Mouse (Mus musculus): Measurements from ENCODE around the gene Vav3. TPM values are rescaled to one million over a fixed set of nuclear protein-coding genes. Genes with fewer than 3 reads are reported as not detected.
A peak's percentile ranks its signal among the peaks of the same experiment; 100 is the strongest.

The Vav3 gene
- total RNA-seq, 2 experiments from 2014 or later = 0.94 to 2.6 TPM

DNA sequence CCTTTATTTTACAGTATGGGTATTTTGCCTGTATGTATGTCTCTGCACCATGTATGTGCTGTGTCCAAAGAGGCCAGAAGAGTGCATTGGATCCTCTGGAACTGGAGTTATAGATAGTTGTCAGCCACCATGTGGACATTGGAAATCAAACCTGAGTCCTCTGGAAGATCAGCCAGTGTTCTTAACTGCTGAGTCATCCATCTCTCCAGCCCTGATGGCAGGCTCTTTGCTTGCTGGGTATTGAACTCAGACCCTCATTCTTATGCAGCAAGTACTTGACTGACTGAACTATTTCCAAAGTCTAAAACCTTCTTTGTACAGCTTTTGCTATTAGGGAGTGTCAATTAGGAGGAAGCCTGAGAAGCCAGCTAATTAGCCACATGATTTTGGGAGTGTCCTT lies 126.1 kb downstream of the Vav3 start:
- Histone ChIP-seq H3K4me3 (no peak overlapping the region), H3K27ac (no peak overlapping the region)
- intact Hi-C loops (cut with DNase I) = no loop called here
- no peak for TF ChIP-seq CTCF (IDR thresholded peaks at IDR 0.05)
- DNase-seq = no peak

DNA sequence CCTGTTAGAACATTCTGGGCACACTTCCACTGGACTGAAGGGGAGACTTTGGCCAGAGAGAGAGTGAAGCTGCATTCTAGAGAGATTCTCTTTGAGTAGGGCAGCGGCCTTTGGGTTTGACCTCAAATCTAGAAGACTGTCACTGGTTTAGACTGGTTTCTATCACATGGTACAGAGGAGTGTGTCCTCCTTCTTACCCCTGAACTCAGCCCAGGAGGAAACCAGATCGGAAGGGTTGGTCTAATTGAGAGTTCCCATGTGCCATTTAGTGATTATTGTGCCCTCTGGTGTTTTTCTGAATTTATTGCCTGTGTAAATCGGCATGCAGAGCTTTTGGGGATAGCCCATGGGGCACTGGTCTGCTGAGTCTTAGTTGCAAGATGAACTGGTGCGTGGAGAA lies 126.8 kb downstream of the Vav3 start:
- H3K4me3 ChIP-seq = no peak overlapping the region
- no peak for DNase-seq
- H3K27ac ChIP-seq = peak overlapping the region; percentile 20; the same call in 1 of the 2 replicates
- intact Hi-C loops (cut with DNase I) = no loop called here
- peak; percentile 39 for TF ChIP-seq CTCF (IDR thresholded peaks at IDR 0.05)

DNA sequence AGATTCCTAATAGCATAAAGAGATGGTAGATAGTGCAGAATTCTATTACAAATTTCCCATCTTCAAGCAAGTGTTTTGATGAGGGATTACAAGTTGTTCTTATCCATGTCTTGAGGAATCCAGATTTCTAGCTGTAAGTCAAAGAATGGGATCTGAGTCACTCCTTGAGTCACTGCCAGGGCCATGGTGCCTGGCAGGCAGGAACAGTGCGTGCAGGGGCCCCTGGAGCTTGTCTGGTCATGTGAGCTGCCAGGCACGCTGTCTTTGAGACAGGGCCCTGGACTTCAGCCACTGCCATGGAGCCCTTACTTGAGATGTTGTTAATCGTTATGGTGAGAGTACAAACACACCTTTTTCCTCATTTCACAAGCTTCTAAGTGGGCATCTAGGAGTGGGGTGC lies 129.0 kb downstream of the Vav3 start:
- TF ChIP-seq CTCF (IDR thresholded peaks at IDR 0.05) = no peak
- peak; percentile 55 for DNase-seq
- intact Hi-C loops (cut with DNase I) = no loop called here
- Histone ChIP-seq H3K27ac (no peak overlapping the region), H3K4me3 (no peak overlapping the region)

DNA sequence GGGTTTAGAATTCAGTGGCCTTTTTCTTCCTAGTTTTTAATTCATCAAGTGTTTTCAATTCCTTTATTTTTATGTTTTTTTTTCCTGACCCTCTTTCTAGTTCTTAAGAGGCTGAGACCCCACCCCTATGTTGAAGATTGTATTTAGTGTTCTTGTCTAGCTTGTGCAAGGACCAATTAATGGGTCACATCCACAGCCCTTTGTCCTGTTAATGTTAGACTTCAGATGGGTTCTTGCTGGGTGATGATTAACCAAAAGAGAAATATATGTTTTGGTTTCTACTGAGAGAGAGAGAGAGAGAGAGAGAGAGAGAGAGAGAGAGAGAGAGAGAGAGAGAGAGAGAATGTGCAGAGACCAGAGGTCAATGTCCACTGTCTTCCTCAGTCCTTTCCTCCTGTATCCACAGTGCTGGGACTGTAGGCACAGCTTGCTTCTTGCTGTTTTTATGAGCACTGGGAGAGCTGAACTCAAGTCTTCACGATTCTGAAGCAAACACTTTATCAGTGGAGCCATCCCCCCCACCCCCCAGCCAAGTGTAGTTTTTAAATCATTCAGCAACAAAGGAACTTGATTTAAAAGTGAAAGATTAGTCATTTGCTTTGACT lies 130.3 kb downstream of the Vav3 start:
- Histone ChIP-seq H3K4me3 (no peak overlapping the region), H3K27ac (no peak overlapping the region)
- no peak for DNase-seq
- intact Hi-C loops (cut with DNase I) = no loop called here
- TF ChIP-seq CTCF (IDR thresholded peaks at IDR 0.05) = no peak

DNA sequence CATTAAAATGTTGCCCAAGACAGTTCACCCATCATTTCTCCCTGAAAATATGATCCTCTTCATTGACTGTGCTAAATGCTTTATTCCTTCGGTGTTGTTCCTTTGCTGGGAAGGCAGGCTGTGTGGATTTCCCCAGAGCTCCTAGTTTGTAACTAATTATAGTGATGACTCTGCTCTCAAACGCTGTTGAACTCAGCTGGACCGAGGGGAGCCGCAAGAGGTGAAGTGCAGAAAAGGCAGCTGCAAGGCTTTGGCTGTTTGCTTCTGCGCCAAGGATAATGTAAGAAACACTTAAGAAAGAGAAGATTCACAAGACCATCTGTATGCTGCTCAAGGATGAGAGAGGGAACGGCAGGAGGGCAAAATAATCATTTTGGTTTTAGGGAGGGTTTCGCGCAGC lies 136.1 kb downstream of the Vav3 start:
- peak; percentile 44 for DNase-seq
- intact Hi-C loops (cut with DNase I) = no loop called here
- TF ChIP-seq CTCF (IDR thresholded peaks at IDR 0.05) = no peak

DNA sequence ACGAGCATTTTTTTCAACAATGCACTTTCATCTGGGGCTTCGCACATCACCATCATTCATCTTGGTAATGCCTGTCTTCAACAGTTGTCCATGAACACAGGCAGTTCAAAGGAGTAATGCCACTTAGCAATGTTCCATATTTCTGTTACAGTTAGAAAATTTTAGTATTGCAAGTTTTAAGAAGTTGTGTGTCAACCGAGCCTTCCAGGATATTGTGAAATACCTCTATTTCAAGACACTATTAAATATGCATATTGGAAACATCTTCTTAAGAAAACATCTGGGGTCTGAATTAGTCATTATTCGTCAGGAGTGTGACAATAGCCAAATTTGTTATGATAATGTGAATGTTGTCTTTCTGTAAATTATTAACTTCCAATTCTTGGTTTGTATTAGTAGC lies 137.8 kb downstream of the Vav3 start:
- intact Hi-C loops (cut with DNase I) = no loop called here
- H3K4me3 ChIP-seq = no peak overlapping the region
- no peak for DNase-seq
- H3K27ac ChIP-seq = no peak overlapping the region
- TF ChIP-seq CTCF (IDR thresholded peaks at IDR 0.05) = no peak

More for the DNA sequence above, 136.1 kb downstream of the Vav3 start:
- Histone ChIP-seq H3K27ac (no peak overlapping the region), H3K4me3 (no peak overlapping the region)

DNA sequence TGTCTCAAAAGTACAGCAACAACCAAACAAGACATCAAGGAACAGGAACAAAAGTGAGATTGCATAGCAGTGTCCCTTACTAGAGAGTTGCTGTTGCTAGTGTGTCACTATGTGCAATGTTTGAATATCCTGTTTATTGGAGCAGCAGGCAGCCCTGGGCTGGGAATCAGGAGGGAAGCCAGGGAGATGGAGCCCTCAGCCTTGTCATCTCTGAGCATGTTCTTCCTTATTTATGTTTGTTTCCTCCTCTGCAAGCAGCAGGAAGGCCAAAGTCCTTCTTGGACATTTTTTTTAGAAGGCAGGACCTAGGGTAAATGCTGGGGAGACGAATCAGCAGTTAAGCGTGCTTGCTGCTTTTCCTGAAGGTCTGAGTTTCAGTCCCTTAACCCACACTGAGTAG lies 140.2 kb downstream of the Vav3 start:
- Histone ChIP-seq H3K4me3 (no peak overlapping the region), H3K27ac (no peak overlapping the region)
- DNase-seq = no peak
- no peak for TF ChIP-seq CTCF (IDR thresholded peaks at IDR 0.05)
- intact Hi-C loops (cut with DNase I) = no loop called here

DNA sequence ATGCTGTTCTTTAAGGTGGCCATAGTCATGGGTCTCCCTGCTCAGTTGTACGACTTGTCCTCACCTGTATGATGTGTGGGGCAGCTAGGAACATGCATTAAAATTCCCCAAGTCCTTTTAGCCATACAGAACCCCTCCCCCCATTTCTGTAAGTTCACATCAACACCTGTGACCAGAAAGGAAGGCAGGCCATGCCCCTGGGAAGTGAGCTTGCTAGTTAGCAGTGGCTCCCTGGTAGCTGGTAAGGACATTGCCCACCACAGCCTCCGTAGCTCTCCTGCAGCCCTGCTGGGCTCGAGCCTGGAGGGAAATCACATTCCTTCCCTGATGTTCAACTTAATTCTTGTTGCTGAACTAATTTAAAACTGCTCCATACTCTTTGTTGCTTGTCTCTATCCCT lies 146.3 kb downstream of the Vav3 start:
- Histone ChIP-seq H3K27ac (no peak overlapping the region), H3K4me3 (no peak overlapping the region)
- intact Hi-C loops (cut with DNase I) = no loop called here
- no peak for DNase-seq
- no peak for TF ChIP-seq CTCF (IDR thresholded peaks at IDR 0.05)

DNA sequence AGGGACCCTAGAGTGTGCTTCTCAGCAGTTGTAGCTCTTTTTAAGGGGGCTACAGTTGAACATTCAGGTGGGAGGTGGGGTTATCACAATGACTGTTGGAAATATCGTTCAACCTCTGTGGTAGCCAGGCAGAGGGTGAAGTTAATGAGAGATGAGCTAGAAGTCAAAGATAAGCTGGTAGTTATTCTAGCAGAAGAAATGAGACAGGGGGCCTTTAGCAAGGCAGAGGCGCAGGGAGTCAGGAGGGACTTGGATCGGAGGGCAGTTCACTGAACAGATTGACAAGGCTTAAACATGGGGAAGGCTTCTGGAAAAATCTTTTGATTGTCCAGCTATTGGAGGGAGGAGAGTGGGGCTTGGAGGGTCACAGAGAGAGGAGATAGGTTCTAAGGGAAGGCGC lies 147.4 kb downstream of the Vav3 start:
- H3K4me3 ChIP-seq = no peak overlapping the region
- no peak for DNase-seq
- H3K27ac ChIP-seq = no peak overlapping the region
- no peak for TF ChIP-seq CTCF (IDR thresholded peaks at IDR 0.05)
- intact Hi-C loops (cut with DNase I) = no loop called here

DNA sequence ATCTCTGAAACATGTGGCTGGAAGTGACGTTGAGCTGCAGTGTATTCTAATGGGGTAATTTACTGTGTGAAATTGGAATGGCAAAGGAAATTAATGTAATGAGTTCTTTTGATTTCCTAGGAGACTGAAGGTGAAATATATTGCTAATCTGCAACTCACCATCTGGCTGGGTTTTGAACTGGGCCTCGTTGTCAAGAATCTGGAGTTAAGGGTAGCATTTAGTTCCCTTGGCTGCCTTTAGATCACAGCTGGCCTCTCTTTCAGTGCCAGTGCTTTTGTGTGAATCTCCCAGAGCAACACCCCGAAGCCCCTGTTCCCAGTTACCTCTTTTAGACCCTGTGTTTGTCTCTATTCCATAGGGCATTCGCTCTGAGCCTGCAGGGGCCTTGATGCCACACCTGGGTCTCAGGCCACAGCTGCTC lies 148.3 kb downstream of the Vav3 start:
- DNase-seq = no peak
- Histone ChIP-seq H3K27ac (no peak overlapping the region), H3K4me3 (no peak overlapping the region)
- TF ChIP-seq CTCF (IDR thresholded peaks at IDR 0.05) = no peak
- intact Hi-C loops (cut with DNase I) = no loop called here

DNA sequence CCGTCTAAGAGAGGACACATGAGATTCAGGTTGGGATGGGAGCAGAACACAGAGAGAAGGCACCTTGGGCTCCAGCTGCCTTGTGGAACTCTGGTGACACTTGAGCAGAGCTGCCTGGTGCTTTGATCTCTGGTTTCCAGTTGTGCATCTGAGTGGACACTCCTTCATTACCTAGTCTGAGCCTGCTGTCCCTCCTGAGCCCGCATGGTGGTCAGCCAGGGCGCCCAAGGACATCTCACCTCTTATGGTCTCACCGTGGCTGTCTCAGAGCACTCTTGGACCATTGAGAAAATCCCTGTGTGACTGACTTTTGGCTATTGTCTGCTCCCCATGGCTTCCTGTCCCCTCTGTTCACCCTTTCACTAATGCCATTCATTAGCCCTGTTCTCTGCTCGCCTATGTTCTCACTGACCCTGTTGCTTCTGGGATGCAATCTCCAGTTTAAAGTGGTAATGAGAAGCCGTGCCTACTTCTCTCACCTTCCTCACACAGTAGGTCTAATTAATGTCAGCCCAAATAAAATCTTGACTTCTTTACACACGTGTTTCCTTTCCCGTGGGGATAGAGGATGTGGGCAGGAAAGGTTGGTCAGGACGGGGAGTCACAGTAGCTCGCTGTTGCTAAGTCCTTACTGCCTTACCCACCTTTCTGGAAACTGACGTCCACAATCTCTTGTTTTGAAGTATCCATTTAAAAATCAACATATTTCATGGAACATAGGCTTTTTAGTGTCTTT lies 150.3 kb downstream of the Vav3 start:
- Histone ChIP-seq H3K27ac (no peak overlapping the region), H3K4me3 (no peak overlapping the region)
- TF ChIP-seq CTCF (IDR thresholded peaks at IDR 0.05) = no peak
- DNase-seq = no peak
- intact Hi-C loops (cut with DNase I) = loop anchor here (1.0 kb wide), 1 partner anchor 319 kb away; no protein-coding TSS in a partner anchor

DNA sequence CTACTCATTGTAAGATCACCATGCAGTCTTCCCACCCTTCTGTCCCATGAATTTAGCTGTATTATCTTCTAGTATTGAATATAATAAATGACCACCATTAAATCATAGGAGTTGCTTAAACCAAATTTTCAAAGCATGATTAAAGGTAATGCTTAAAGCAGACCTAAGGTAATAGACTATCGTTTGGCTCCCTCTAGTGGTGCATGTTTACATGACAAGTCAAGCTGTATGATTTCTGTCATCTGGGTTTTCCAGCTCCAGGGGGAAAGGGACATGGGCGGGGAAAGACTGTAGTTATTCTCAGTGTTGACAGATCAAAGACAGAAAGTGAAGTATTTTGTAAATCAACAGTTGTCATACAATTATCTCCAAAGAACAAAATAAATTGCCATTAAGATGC lies 151.1 kb downstream of the Vav3 start:
- peak; percentile 40 for DNase-seq
- intact Hi-C loops (cut with DNase I) = loop anchor here (1.0 kb wide), 1 partner anchor 320 kb away; no protein-coding TSS in a partner anchor
- H3K27ac ChIP-seq = no peak overlapping the region
- H3K4me3 ChIP-seq = no peak overlapping the region
- peak; percentile 80 for TF ChIP-seq CTCF (IDR thresholded peaks at IDR 0.05)

DNA sequence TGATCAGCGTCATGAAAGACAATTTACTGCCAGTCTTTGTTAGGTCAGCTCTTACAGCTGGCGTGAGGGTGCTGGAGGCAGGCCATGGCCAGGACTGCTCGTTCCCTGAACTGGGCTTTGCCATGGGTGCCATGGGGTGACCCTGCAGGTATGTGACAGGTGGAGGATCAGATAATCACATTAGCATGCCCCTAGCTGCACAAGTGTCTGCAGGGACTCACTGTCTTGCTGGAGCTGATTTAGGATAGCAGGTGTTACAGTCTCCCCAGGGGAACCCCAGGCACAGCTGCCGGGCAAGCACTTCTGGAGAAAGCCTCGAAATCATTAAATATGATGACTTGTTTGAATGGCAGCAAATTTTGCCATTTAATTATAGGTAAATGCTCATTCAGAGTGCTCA lies 156.0 kb downstream of the Vav3 start:
- Histone ChIP-seq H3K27ac (no peak overlapping the region), H3K4me3 (no peak overlapping the region)
- TF ChIP-seq CTCF (IDR thresholded peaks at IDR 0.05) = no peak
- no peak for DNase-seq
- intact Hi-C loops (cut with DNase I) = no loop called here

DNA sequence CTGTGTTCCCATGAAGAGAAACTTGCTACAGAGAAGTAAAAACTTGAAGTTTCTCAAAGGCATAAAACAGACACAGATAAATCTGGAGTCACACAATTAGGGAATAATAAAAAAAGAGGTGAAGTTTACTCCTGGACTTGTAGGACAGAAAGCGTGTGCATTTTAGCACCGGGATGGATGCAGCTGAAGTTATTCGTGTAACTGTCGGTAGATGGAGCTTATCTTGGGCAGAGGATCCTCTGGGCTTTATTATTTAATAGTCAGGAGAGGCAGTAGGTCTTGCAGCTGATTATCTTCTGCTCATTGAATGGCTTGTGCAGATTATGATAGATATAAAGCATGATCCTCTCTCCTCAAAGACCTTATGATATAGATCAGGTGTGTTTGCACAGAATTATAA lies 156.6 kb downstream of the Vav3 start:
- no peak for DNase-seq
- no peak overlapping the region for H3K4me3 ChIP-seq
- no peak for TF ChIP-seq CTCF (IDR thresholded peaks at IDR 0.05)
- intact Hi-C loops (cut with DNase I) = no loop called here
- H3K27ac ChIP-seq = no peak overlapping the region

Data from gastrocnemius, adult 2 months (tissue).